22 mouse cellular contexts compared by ENCODE assay signal in genomic region chr4:66390480-66390879, GRCm38 (mm10).
"Had no signal": no experiment of that assay in that cellular context is flagged by ENCODE, and none has a peak within 500 bp of the region (broad histone marks: within the 10 kb centered on the region; RNA-seq: fewer than 3 reads in every experiment).

No protein-coding gene starts in this region.

- H3K9me3 ChIP-seq: kidney, embryonic 15.5 days; limb, embryonic 12.5 days; liver, embryonic 12.5 days; liver, embryonic 15.5 days; lung, embryonic 15.5 days; midbrain, embryonic 12.5 days; stomach, embryonic 15.5 days had no signal

- H3K9ac ChIP-seq: kidney, embryonic 15.5 days; limb, embryonic 12.5 days; liver, embryonic 12.5 days; liver, embryonic 15.5 days; lung, embryonic 15.5 days; midbrain, embryonic 12.5 days; stomach, embryonic 15.5 days had no signal

- H3K27ac ChIP-seq: kidney, embryonic 15.5 days; left cerebral cortex, adult 2 months; limb, embryonic 12.5 days; liver, embryonic 12.5 days; liver, embryonic 15.5 days; lung, embryonic 15.5 days; midbrain, embryonic 12.5 days; stomach, embryonic 15.5 days had no signal

- H3K4me3 ChIP-seq: kidney, embryonic 15.5 days; left cerebral cortex, adult 2 months; limb, embryonic 12.5 days; liver, embryonic 12.5 days; liver, embryonic 15.5 days; lung, embryonic 15.5 days; megakaryocyte, embryonic 14.5 days; midbrain, embryonic 12.5 days; stomach, embryonic 15.5 days had no signal

- ATAC-seq: liver, embryonic 12.5 days had no signal

- DNase-seq: kidney, adult 11 months; kidney, adult 8-10 months; kidney, postnatal 10 days; kidney, postnatal 36 days; layer of hippocampus, postnatal 36 days; liver; lung, adult 18-20 months; lung, postnatal 10 days; lung, postnatal 36 days; right cerebral cortex, adult 18-20 months; right cerebral cortex, postnatal 25 days; spleen, adult 18-20 months; thymus, postnatal 25 days had no signal

- H3K36me3 ChIP-seq: kidney, embryonic 15.5 days; limb, embryonic 12.5 days; liver, embryonic 12.5 days; liver, embryonic 15.5 days; lung, embryonic 15.5 days; midbrain, embryonic 12.5 days; stomach, embryonic 15.5 days had no signal

- H3K27me3 ChIP-seq: liver, embryonic 12.5 days; liver, embryonic 15.5 days; lung, embryonic 15.5 days; megakaryocyte, embryonic 14.5 days; midbrain, embryonic 12.5 days; stomach, embryonic 15.5 days had no signal

- H3K4me2 ChIP-seq: kidney, embryonic 15.5 days; limb, embryonic 12.5 days; liver, embryonic 12.5 days; liver, embryonic 15.5 days; lung, embryonic 15.5 days; midbrain, embryonic 12.5 days; stomach, embryonic 15.5 days had no signal

- H3K4me1 ChIP-seq: kidney, embryonic 15.5 days; liver, embryonic 12.5 days; liver, embryonic 15.5 days; lung, embryonic 15.5 days; megakaryocyte, embryonic 14.5 days; stomach, embryonic 15.5 days had no signal
